Mouse (Mus musculus): ENCODE results near the gene Cdh26. TPM values are rescaled to one million over a fixed set of nuclear protein-coding genes. Genes with fewer than 3 reads are reported as not detected.

Gene Cdh26
- total and polyA plus RNA-seq, 3 experiments, result not detected

DNA sequence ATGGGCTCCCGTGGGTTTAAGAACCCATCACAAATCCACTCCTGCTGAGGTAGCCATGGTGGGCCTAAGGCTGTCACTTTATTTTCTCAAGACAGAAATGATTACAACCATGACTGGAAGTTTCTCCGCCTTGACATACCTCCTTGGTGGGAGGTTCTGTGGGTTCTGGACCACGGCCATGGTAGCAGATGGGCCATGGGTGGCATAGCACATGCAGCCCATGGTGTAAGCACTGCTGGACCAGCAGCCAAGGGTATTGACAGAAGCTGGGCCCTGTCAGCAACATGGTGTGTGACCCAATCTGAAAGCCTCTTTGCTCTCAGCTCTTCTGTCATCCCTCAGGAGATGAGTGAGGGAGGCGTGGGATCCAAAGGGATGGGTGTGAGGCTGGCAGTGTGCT is 106.2 kb downstream of the Cdh26 start:
- Histone ChIP-seq H3K79me2 (ENCODE audit: control insufficient read depth, insufficient read depth, low read length, poor library complexity) (no peaks in the 10 kb centered on the region), H3K4me3 (ENCODE audit: control insufficient read depth in 1 of 2, insufficient read depth in 1 of 2, low read depth in 2 of 2, low read length in 2 of 2) (no peak overlapping the region), H3K4me1 (ENCODE audit: control insufficient read depth in 1 of 2, insufficient read depth in 2 of 2, low read length in 2 of 2) (no peaks in the 10 kb centered on the region), H3K36me3 (ENCODE audit: control insufficient read depth in 1 of 2, insufficient read depth in 2 of 2, low read length in 2 of 2) (no peaks in the 10 kb centered on the region), H3K9me3 (replicated peaks; ENCODE audit: insufficient read depth, low read length) (no peaks in the 10 kb centered on the region), H3K9ac (ENCODE audit: control insufficient read depth, low read depth, low read length, poor library complexity, severe bottlenecking) (no peak overlapping the region), H3K27me3 (ENCODE audit: control insufficient read depth in 1 of 2, insufficient read depth in 2 of 2, low read length in 2 of 2) (no peaks in the 10 kb centered on the region), H3K27ac (ENCODE audit: control insufficient read depth, low read depth, low read length) (no peak overlapping the region)
- no peak for DNase-seq (ENCODE audit: low read depth, low spot score)
- TF ChIP-seq MAZ (IDR thresholded peaks at IDR 0.05; ENCODE audit: low read depth, low read length), result no peak
- TF ChIP-seq JUND (IDR thresholded peaks at IDR 0.05; ENCODE audit: low read depth, low read length), result no peak
- TF ChIP-seq ELF1 (IDR thresholded peaks at IDR 0.05; ENCODE audit: low read depth, low read length), result no peak
- TF ChIP-seq E2F4 (IDR thresholded peaks at IDR 0.05; ENCODE audit: borderline replicate concordance, low read depth, low read length), result no peak
- no peak for TF ChIP-seq ZC3H11A (IDR thresholded peaks at IDR 0.05; ENCODE audit: low read depth, low read length)
- no peak for TF ChIP-seq EP300 (IDR thresholded peaks at IDR 0.05; ENCODE audit: low read depth in 1 of 2, low read length in 2 of 2)
- TF ChIP-seq RCOR1 (IDR thresholded peaks at IDR 0.05; ENCODE audit: low read depth, low read length), result no peak
- TF ChIP-seq MXI1 (IDR thresholded peaks at IDR 0.05; ENCODE audit: low read depth, low read length), result no peak
- no peak for TF ChIP-seq ZMIZ1 (IDR thresholded peaks at IDR 0.05; ENCODE audit: low read depth, low read length)
- TF ChIP-seq ZKSCAN1 (IDR thresholded peaks at IDR 0.05; ENCODE audit: low read depth, low read length), result no peak
- TF ChIP-seq MYC (IDR thresholded peaks at IDR 0.05; ENCODE audit: low read depth, low read length), result no peak
- no peak for TF ChIP-seq NELFE (IDR thresholded peaks at IDR 0.05; ENCODE audit: low read depth, low read length)
- TF ChIP-seq SMC3 (IDR thresholded peaks at IDR 0.05; ENCODE audit: low read depth, low read length), result no peak

Other genes with a start within 250 kb of the Cdh26 start
- not detected in 2 replicates for gene Sycp2, start 22.8 kb upstream of the Cdh26 start, total RNA-seq (2012; rRNA removed)
- not detected for gene Sycp2, start 22.8 kb upstream of the Cdh26 start, polyA plus RNA-seq (2012; ENCODE audit: insufficient read depth in 1 of 2, insufficient read length in 2 of 2, low read depth in 1 of 2, low replicate concordance in 2 of 2, missing spikeins in 1 of 2)
- gene Ppp1r3d, start 16.1 kb upstream of the Cdh26 start, total RNA-seq (2012; rRNA removed), result not detected in 2 replicates
- gene Ppp1r3d, start 16.1 kb upstream of the Cdh26 start, polyA plus RNA-seq (2012; ENCODE audit: insufficient read depth in 1 of 2, insufficient read length in 2 of 2, low read depth in 1 of 2, low replicate concordance in 2 of 2, missing spikeins in 1 of 2), result not detected
- gene Fam217b, start 16.0 kb upstream of the Cdh26 start, total RNA-seq (2012; rRNA removed), result not detected in 2 replicates
- gene Fam217b, start 16.0 kb upstream of the Cdh26 start, polyA plus RNA-seq (2012; ENCODE audit: insufficient read depth in 1 of 2, insufficient read length in 2 of 2, low read depth in 1 of 2, low replicate concordance in 2 of 2, missing spikeins in 1 of 2), result not detected

All from MEL (cell line).